Mouse (Mus musculus): ENCODE measurements around the gene Muc4. TPM values are rescaled to one million over a fixed set of nuclear protein-coding genes. Genes with fewer than 3 reads are reported as not detected.

Muc4 gene
- total and polyA plus RNA-seq, 3 experiments: 0.11 TPM; not detected in 2

DNA sequence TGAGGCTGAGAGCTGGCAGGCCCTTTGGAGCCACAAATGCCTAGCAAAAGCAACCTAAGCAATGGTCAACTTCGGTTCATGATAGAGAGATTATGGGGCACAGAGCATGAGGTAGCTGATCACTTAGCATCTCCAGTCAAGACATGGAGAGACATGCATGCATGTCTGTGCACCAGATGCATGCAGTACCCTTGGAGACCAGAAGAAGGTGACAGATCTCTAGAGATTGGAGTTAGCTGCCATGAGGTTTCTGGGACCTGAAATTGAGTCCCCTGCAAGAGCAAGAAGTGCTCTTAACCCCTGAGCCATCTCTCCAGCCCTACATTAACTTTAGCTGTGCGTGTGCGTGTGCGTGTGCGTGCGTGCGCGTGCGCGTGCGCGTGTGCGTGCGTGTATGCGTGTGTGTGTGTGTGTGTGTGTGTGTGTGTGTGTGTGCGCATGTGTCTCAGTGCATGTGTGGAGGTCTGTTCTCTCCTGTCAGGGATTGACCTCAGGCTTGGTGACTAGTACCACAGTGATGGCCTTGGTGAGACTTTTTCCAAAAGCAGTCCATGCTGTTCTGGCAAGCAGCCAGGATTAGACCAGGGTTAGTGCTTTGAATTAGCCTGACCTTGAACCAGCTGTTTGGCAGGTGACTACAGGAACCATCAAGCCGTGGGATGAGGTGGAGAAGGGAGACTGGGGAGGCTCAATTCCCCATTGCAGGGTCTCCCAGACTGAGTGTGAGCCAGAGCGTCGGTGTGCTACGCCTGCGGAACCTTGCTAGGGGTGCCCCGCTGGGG, 37.8 kb upstream of the Muc4 start:
- H3K36me3 ChIP-seq (replicated peaks): no peaks in the 10 kb centered on the region
- peaks cover 10% of the 10 kb centered on the region for H3K4me1 ChIP-seq (ENCODE audit: insufficient read depth, low read depth, low read length)
- no peak for TF ChIP-seq GATA1 (IDR thresholded peaks at IDR 0.05; ENCODE audit: borderline replicate concordance, low read length)
- no peak for TF ChIP-seq GATA2 (IDR thresholded peaks at IDR 0.05; ENCODE audit: borderline replicate concordance, low read depth, low read length)
- no peak for TF ChIP-seq POLR2AphosphoS5 (IDR thresholded peaks at IDR 0.05; ENCODE audit: insufficient replicate concordance, low read depth, low read length)
- no peak for TF ChIP-seq TAL1 (conservative IDR thresholded peaks at IDR 0.05; ENCODE audit: low read depth, low read length)
- TF ChIP-seq CTCF (IDR thresholded peaks at IDR 0.05; ENCODE audit: low read depth, low read length): no peak
- no peaks in the 10 kb centered on the region for H3K9me3 ChIP-seq (replicated peaks)
- H3K4me3 ChIP-seq (ENCODE audit: low read depth, low read length): no peak overlapping the region
- DNase-seq (ENCODE audit: low spot score): no peak
- peaks cover 45% of the 10 kb centered on the region for H3K27me3 ChIP-seq (ENCODE audit: insufficient read depth, low read length)
- ATAC-seq (ENCODE audit: extremely low read depth, insufficient number of reproducible peaks, low FRiP score, poor library complexity, severe bottlenecking): no peak

DNA sequence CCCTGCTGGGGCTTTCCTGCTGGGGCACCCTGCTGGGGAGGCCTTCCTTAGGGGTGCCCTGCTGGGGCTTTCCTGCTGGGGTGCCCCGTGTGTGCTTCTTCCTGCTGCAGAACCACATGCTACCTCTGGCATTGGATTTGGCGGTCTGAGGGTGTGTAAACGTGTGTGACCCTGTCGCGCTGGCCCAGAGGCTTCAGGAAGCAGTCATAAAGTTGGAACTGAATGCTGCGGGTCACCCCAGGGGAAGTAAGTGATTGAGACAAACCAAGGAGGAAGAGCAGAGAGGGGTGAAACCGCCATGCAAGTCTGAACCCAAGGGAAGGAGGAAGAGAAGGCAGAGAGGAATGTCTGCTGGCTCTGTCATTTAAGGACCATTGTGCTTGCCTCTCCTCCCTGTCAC, 37.1 kb upstream of the Muc4 start:
- Histone ChIP-seq H3K4me1 (ENCODE audit: insufficient read depth, low read depth, low read length) (peaks cover 10% of the 10 kb centered on the region), H3K27me3 (ENCODE audit: insufficient read depth, low read length) (peaks cover 43% of the 10 kb centered on the region), H3K4me3 (ENCODE audit: low read depth, low read length) (no peak overlapping the region), H3K36me3 (replicated peaks) (no peaks in the 10 kb centered on the region), H3K9me3 (replicated peaks) (no peaks in the 10 kb centered on the region)
- no peak for TF ChIP-seq GATA1 (IDR thresholded peaks at IDR 0.05; ENCODE audit: borderline replicate concordance, low read length)
- no peak for TF ChIP-seq TAL1 (conservative IDR thresholded peaks at IDR 0.05; ENCODE audit: low read depth, low read length)
- TF ChIP-seq GATA2 (IDR thresholded peaks at IDR 0.05; ENCODE audit: borderline replicate concordance, low read depth, low read length): no peak
- no peak for TF ChIP-seq POLR2AphosphoS5 (IDR thresholded peaks at IDR 0.05; ENCODE audit: insufficient replicate concordance, low read depth, low read length)
- TF ChIP-seq CTCF (IDR thresholded peaks at IDR 0.05; ENCODE audit: low read depth, low read length): no peak
- ATAC-seq (ENCODE audit: extremely low read depth, insufficient number of reproducible peaks, low FRiP score, poor library complexity, severe bottlenecking) (no peak), DNase-seq (ENCODE audit: low spot score) (no peak)

DNA sequence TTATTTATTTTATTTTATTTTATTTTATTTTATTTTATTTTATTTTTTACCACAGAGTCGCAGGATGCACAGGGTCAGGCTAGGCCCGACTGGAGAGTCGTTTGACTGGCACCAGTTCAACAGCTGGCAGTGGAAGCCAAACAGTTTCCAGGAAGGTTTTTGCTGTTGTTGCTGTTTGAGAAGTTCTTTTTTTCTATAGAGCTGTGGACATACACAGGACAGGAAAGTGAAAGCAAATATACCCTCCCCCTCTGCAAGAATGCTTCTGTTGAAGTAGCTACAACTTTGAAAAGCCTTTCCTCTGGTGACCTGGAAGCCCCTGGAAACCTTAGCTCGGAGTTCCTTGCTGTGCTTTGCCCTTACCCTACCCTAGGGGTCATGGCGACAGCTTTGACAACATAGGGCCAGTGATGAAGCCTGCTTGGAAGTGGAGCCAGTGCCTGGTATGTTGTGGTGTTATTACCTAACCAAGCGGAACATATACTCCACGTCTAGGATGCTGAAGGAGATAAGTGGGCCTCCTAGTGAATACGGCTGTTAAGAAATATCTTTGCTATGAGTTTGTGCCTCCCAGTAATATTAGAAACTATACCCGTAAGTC, 32.3 kb upstream of the Muc4 start:
- Histone ChIP-seq H3K4me3 (ENCODE audit: low read depth, low read length) (no peak overlapping the region), H3K9me3 (replicated peaks) (peaks cover 4% of the 10 kb centered on the region; the same call in 1 of the 2 replicates), H3K27me3 (ENCODE audit: insufficient read depth, low read length) (peaks cover 43% of the 10 kb centered on the region), H3K4me1 (ENCODE audit: insufficient read depth, low read depth, low read length) (peaks cover 18% of the 10 kb centered on the region), H3K36me3 (replicated peaks) (no peaks in the 10 kb centered on the region)
- ATAC-seq (ENCODE audit: extremely low read depth, insufficient number of reproducible peaks, low FRiP score, poor library complexity, severe bottlenecking) (no peak), DNase-seq (ENCODE audit: low spot score) (no peak)
- TF ChIP-seq GATA1 (IDR thresholded peaks at IDR 0.05; ENCODE audit: borderline replicate concordance, low read length) (no peak), GATA2 (IDR thresholded peaks at IDR 0.05; ENCODE audit: borderline replicate concordance, low read depth, low read length) (no peak), POLR2AphosphoS5 (IDR thresholded peaks at IDR 0.05; ENCODE audit: insufficient replicate concordance, low read depth, low read length) (no peak), TAL1 (conservative IDR thresholded peaks at IDR 0.05; ENCODE audit: low read depth, low read length) (no peak), CTCF (IDR thresholded peaks at IDR 0.05; ENCODE audit: low read depth, low read length) (no peak)

DNA sequence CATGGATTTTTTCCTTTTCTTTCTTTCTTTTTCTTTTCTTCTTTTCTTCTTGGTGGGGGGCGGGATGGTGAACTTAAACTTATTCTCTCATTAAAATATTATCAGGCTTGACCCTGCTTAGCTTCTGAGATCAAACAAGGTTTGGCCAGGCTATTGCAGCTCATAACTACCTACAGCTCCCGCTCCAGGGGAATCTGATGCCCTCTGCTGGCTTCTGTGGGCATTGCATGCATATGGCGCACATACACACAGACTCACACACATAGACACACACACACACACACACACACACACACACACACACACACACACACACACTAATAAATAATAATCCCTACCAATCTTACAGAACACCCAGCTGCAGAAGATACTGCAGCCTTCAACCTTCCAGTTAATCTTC, 30.1 kb upstream of the Muc4 start:
- peaks cover 36% of the 10 kb centered on the region for H3K27me3 ChIP-seq (ENCODE audit: insufficient read depth, low read length)
- no peak for DNase-seq (ENCODE audit: low spot score)
- H3K36me3 ChIP-seq (replicated peaks): no peaks in the 10 kb centered on the region
- no peak for TF ChIP-seq GATA2 (IDR thresholded peaks at IDR 0.05; ENCODE audit: borderline replicate concordance, low read depth, low read length)
- no peak for TF ChIP-seq POLR2AphosphoS5 (IDR thresholded peaks at IDR 0.05; ENCODE audit: insufficient replicate concordance, low read depth, low read length)
- no peak for TF ChIP-seq TAL1 (conservative IDR thresholded peaks at IDR 0.05; ENCODE audit: low read depth, low read length)
- no peak for TF ChIP-seq CTCF (IDR thresholded peaks at IDR 0.05; ENCODE audit: low read depth, low read length)
- TF ChIP-seq GATA1 (IDR thresholded peaks at IDR 0.05; ENCODE audit: borderline replicate concordance, low read length): no peak
- peaks cover 16% of the 10 kb centered on the region for H3K4me1 ChIP-seq (ENCODE audit: insufficient read depth, low read depth, low read length)
- no peak overlapping the region for H3K4me3 ChIP-seq (ENCODE audit: low read depth, low read length)
- peaks cover 4% of the 10 kb centered on the region; the same call in 1 of the 2 replicates for H3K9me3 ChIP-seq (replicated peaks)
- no peak for ATAC-seq (ENCODE audit: extremely low read depth, insufficient number of reproducible peaks, low FRiP score, poor library complexity, severe bottlenecking)

DNA sequence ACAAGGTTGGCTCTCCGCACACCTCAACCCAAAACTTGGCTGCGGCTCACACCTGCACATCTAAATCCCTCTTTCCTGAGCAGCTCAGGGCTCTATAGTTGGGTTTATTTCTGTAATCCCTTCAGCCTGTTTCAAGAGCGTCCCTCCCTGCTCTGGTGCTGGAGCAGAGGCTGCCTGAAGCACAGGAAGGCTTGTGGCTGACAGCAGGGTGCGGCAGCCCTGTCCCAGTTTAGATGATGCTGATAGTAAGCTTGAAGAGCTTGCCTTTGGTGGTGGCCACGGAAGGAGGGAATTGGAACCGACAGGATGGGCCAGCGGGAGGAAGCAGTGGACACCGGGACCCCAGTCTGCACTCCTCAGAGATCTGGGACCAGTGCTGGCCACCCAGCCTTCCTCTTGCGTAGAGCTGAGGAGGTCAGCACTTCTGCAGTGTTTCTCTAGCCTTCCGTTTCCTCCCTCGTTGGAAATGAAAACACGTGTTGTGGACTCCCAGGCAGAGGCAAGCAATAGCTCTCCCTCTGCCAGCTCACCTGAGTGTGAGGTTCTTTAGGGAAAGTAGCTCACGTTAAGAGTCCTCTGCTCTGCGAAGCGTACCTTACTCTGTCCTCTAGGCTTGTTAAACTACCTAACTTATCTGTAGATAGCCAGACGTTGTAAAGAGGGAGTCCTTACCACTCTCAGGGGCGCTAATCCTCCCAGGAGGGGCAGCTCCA, 28.4 kb upstream of the Muc4 start:
- H3K36me3 ChIP-seq (replicated peaks): no peaks in the 10 kb centered on the region
- peaks cover 4% of the 10 kb centered on the region; the same call in 1 of the 2 replicates for H3K9me3 ChIP-seq (replicated peaks)
- peaks cover 16% of the 10 kb centered on the region for H3K4me1 ChIP-seq (ENCODE audit: insufficient read depth, low read depth, low read length)
- peaks cover 37% of the 10 kb centered on the region for H3K27me3 ChIP-seq (ENCODE audit: insufficient read depth, low read length)
- no peak for ATAC-seq (ENCODE audit: extremely low read depth, insufficient number of reproducible peaks, low FRiP score, poor library complexity, severe bottlenecking)
- no peak for DNase-seq (ENCODE audit: low spot score)
- TF ChIP-seq GATA2 (IDR thresholded peaks at IDR 0.05; ENCODE audit: borderline replicate concordance, low read depth, low read length) (no peak), CTCF (IDR thresholded peaks at IDR 0.05; ENCODE audit: low read depth, low read length) (no peak), POLR2AphosphoS5 (IDR thresholded peaks at IDR 0.05; ENCODE audit: insufficient replicate concordance, low read depth, low read length) (no peak), TAL1 (conservative IDR thresholded peaks at IDR 0.05; ENCODE audit: low read depth, low read length) (no peak), GATA1 (IDR thresholded peaks at IDR 0.05; ENCODE audit: borderline replicate concordance, low read length) (no peak)
- H3K4me3 ChIP-seq (ENCODE audit: low read depth, low read length): no peak overlapping the region

All from G1E (cell line).